Mouse (Mus musculus): ENCODE data around the gene AL731706.1.

The AL731706.1 gene

GRCm38 (mm10) chr2:136834715-136835075 is 56.5 kb downstream of the AL731706.1 start:
- no peak for DNase-seq

GRCm38 (mm10) chr2:136833976-136834714 is 57.0 kb downstream of the AL731706.1 start:
- DNase-seq, result no peak

- peak; percentile 39 for DNase-seq
Measured at GRCm38 (mm10) chr2:136832936-136833335, 58.3 kb downstream of the AL731706.1 start.

All from kidney, postnatal 14 days (tissue).